Mouse (Mus musculus): Measurements from ENCODE around the gene E030018B13Rik. TPM values are rescaled to one million over a fixed set of nuclear protein-coding genes. Genes with fewer than 3 reads are reported as not detected.

E030018B13Rik gene
- polyA plus RNA-seq, 1 experiment from 2014 or later: not detected

DNA sequence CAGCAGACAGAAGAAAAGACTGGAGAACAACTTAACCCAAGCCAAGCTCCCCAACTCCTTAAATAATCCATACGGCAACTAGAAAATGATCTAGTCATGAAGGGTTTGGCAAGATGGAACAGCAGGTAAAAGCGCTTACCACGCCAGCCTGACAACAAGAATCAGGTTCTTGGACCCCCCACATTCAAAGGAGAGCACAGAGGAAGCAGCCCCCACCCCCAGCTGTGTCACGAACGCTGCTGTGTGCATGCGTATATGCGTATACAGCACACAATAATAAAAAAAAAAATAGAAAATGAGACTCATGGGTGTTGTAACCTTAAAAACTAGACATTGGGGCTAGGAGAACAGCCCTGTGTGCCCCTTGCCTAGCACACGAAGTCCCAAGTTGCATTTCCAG, 16.7 kb upstream of the E030018B13Rik start:
- Histone ChIP-seq H3K4me1 (peaks cover 58% of the 10 kb centered on the region), H3K27me3 (replicated peaks) (no peaks in the 10 kb centered on the region), H3K4me2 (no peak overlapping the region), H3K36me3 (no peaks in the 10 kb centered on the region), H3K9ac (replicated peaks) (no peak overlapping the region), H3K27ac (replicated peaks) (no peak overlapping the region), H3K9me3 (replicated peaks) (no peaks in the 10 kb centered on the region), H3K4me3 (replicated peaks) (no peak overlapping the region)
- no peak for ATAC-seq (ENCODE audit: low FRiP score)
- WGBS: 76% methylated on average over 8 of the region's 8 CpGs

- Histone ChIP-seq H3K36me3 (no peaks in the 10 kb centered on the region), H3K27ac (replicated peaks) (no peak overlapping the region), H3K9ac (replicated peaks) (no peak overlapping the region), H3K27me3 (replicated peaks) (no peaks in the 10 kb centered on the region), H3K9me3 (replicated peaks) (no peaks in the 10 kb centered on the region), H3K4me2 (no peak overlapping the region), H3K4me3 (replicated peaks) (no peak overlapping the region), H3K4me1 (peaks cover 57% of the 10 kb centered on the region)
- no peak for ATAC-seq (ENCODE audit: low FRiP score)
- WGBS: 91% methylated on average over 2 of the region's 2 CpGs
Observed at GRCm38 (mm10) chr7:63900411-63900810, 16.2 kb upstream of the E030018B13Rik start.

- Histone ChIP-seq H3K4me2 (no peak overlapping the region), H3K27me3 (replicated peaks) (no peaks in the 10 kb centered on the region), H3K9me3 (replicated peaks) (no peaks in the 10 kb centered on the region), H3K9ac (replicated peaks) (no peak overlapping the region), H3K4me3 (replicated peaks) (no peak overlapping the region), H3K36me3 (no peaks in the 10 kb centered on the region), H3K4me1 (peaks cover 53% of the 10 kb centered on the region), H3K27ac (replicated peaks) (no peak overlapping the region)
- 47% methylated on average over 11 of the region's 11 CpGs for WGBS
- ATAC-seq (ENCODE audit: low FRiP score): no peak
Observed at GRCm38 (mm10) chr7:63901346-63901745, 15.3 kb upstream of the E030018B13Rik start.

GRCm38 (mm10) chr7:63901942-63902341, 14.7 kb upstream of the E030018B13Rik start:
- no peak overlapping the region for H3K4me3 ChIP-seq (replicated peaks)
- H3K36me3 ChIP-seq: no peaks in the 10 kb centered on the region
- no peak overlapping the region for H3K27ac ChIP-seq (replicated peaks)
- no peaks in the 10 kb centered on the region for H3K27me3 ChIP-seq (replicated peaks)
- WGBS: 85% methylated on average over 3 of the region's 3 CpGs
- no peak overlapping the region for H3K9ac ChIP-seq (replicated peaks)
- H3K9me3 ChIP-seq (replicated peaks): no peaks in the 10 kb centered on the region
- H3K4me2 ChIP-seq: no peak overlapping the region
- peaks cover 47% of the 10 kb centered on the region for H3K4me1 ChIP-seq
- no peak for ATAC-seq (ENCODE audit: low FRiP score)

DNA sequence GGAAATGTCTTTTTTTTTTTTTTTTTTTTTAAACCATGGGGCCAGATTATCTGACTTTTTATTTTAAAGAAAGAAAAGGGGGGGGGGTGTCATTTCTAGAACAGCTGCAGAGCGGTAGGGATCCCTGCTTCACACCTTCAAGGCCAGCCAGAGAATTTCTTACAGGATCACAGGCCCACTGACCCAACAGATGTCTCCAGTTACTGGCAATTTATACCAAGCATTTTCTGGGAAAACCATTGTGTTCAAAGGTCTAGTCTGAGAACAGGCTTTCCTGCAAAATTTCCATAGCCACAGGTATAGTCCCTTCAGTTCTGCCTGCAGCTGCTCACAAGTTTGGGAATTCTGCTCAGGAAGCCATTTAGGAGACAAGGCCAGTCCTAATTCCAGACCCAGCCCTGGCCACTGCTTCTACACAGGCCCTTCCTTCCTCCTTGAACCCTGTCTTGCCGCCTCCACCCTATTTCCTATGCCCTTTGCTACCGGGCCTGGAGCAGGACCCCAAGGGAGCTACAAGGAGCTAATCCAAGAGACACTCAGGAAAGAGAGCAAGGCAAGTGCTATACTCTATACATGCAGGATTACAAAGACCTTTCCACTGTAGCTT, 13.9 kb upstream of the E030018B13Rik start:
- H3K9me3 ChIP-seq (replicated peaks): no peaks in the 10 kb centered on the region
- H3K4me1 ChIP-seq: peaks cover 42% of the 10 kb centered on the region
- H3K9ac ChIP-seq (replicated peaks): no peak overlapping the region
- no peak overlapping the region for H3K4me2 ChIP-seq
- H3K27ac ChIP-seq (replicated peaks): no peak overlapping the region
- H3K4me3 ChIP-seq (replicated peaks): no peak overlapping the region
- no peaks in the 10 kb centered on the region for H3K27me3 ChIP-seq (replicated peaks)
- ATAC-seq (ENCODE audit: low FRiP score): no peak
- no peaks in the 10 kb centered on the region for H3K36me3 ChIP-seq
- 65% methylated on average over 3 of the region's 3 CpGs for WGBS

DNA sequence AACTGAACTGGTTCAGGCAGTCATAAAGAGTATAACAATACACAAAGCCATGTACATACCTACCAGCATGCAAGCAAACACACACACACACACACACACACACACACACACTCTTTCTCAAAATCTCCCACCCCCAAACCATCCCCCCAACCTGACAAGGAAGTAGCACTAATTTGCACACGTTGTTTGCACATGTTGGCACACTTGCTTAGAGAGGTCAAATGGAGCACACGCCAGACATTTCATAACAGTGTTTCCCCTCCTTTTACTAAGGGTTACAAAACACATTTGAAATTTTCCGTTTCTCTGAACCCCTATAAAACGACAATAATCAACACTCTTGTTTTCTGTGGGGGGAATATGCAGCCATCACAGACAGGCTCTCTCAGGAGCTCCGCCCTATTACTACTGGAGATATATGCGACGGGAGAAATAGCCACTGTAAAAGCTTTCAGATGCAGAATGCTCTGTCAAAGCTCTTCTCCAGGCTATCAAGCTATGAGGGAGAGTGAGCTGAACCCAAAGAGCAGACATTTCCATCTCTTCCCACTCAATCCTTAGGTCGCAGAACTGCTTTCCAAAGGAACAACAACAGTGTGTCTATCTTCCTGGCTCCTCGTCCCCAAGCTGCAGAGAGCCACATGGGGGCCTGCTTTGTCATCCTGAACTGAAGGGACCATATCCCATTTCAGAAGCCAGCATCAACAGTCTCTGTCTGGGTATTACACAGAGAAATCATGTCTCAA, 12.8 kb upstream of the E030018B13Rik start:
- H3K27me3 ChIP-seq (replicated peaks): no peaks in the 10 kb centered on the region
- no peaks in the 10 kb centered on the region for H3K36me3 ChIP-seq
- H3K4me2 ChIP-seq: no peak overlapping the region
- peaks cover 45% of the 10 kb centered on the region for H3K4me1 ChIP-seq
- H3K27ac ChIP-seq (replicated peaks): no peak overlapping the region
- no peaks in the 10 kb centered on the region for H3K9me3 ChIP-seq (replicated peaks)
- 70% methylated on average over 9 of the region's 9 CpGs for WGBS
- H3K9ac ChIP-seq (replicated peaks): no peak overlapping the region
- H3K4me3 ChIP-seq (replicated peaks): no peak overlapping the region
- no peak for ATAC-seq (ENCODE audit: low FRiP score)

DNA sequence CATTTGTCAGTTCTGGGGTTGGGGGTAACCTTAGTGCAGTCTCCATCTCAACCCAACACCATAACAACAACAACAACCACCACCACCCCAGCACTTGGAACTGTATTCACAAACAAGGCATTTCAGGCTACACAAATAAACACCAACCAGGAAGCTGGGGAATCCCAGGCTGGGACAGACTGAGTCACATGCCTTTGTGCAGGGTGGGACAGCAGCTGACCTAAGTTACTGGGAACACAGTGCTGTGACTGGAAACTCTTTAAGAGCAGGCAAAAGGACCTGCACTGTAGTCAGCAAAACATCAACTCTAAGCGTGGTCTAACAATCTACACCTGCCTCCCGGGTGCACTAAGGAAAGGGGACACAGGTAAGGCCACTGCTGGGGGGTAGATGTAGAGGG, 11.5 kb upstream of the E030018B13Rik start:
- no peaks in the 10 kb centered on the region for H3K9me3 ChIP-seq (replicated peaks)
- WGBS: 91% methylated on average over 2 of the region's 2 CpGs

GRCm38 (mm10) chr7:63905642-63906041, 11.0 kb upstream of the E030018B13Rik start:
- no peaks in the 10 kb centered on the region for H3K36me3 ChIP-seq
- H3K9me3 ChIP-seq (replicated peaks): no peaks in the 10 kb centered on the region
- ATAC-seq (ENCODE audit: low FRiP score): no peak
- H3K9ac ChIP-seq (replicated peaks): no peak overlapping the region
- no peak overlapping the region for H3K27ac ChIP-seq (replicated peaks)
- H3K27me3 ChIP-seq (replicated peaks): no peaks in the 10 kb centered on the region
- no peak overlapping the region for H3K4me3 ChIP-seq (replicated peaks)
- H3K4me1 ChIP-seq: peaks cover 56% of the 10 kb centered on the region
- no peak overlapping the region for H3K4me2 ChIP-seq
- 88% methylated on average over 5 of the region's 5 CpGs for WGBS

More for the DNA sequence above, 11.5 kb upstream of the E030018B13Rik start:
- H3K4me1 ChIP-seq: peaks cover 51% of the 10 kb centered on the region
- no peak overlapping the region for H3K27ac ChIP-seq (replicated peaks)
- H3K4me3 ChIP-seq (replicated peaks): no peak overlapping the region
- H3K36me3 ChIP-seq: no peaks in the 10 kb centered on the region
- no peak overlapping the region for H3K4me2 ChIP-seq
- no peaks in the 10 kb centered on the region for H3K27me3 ChIP-seq (replicated peaks)
- H3K9ac ChIP-seq (replicated peaks): no peak overlapping the region
- no peak for ATAC-seq (ENCODE audit: low FRiP score)

DNA sequence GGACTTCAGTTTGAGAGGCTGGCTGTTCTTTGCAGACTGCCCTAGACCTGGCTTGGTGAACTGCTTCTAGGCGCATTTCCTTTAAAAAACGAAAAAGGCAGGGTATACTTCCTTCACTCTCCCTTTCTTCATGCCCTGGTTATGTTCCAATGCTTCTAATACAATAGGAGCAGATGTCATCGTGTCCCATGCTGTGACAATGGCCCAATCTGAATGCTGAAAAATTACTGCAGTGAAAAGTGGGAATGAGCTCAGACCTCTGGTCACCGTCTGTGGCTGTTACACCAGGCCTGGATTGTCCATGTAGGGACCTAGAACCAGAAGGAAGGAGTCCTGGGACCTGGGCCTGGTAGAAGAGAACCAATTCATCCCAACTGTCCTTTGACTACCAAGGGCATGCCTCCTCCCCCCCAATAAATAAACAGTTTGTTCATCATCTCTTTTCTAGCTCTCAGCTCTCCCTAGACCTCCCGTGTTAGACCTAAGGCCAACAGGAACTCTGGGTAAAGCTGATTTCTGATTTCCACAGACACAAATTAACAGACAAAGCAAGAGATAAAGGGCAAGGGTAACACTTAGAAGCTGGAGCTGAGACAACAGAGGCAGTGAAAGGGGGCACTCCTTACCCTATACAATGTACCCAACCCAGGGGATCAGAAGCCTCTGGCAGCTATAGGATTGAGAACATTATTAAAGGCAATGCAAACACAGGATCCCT, 8.7 kb upstream of the E030018B13Rik start:
- H3K27me3 ChIP-seq (replicated peaks): no peaks in the 10 kb centered on the region
- no peak overlapping the region for H3K4me3 ChIP-seq (replicated peaks)
- WGBS: 64% methylated on average over 5 of the region's 5 CpGs
- no peak overlapping the region for H3K4me2 ChIP-seq
- peaks cover 63% of the 10 kb centered on the region for H3K4me1 ChIP-seq
- H3K9me3 ChIP-seq (replicated peaks): no peaks in the 10 kb centered on the region
- ATAC-seq (ENCODE audit: low FRiP score): 0 out of 2 replicates have a peak, but pooled peaks have one; percentile 3
- H3K36me3 ChIP-seq: no peaks in the 10 kb centered on the region
- no peak overlapping the region for H3K9ac ChIP-seq (replicated peaks)
- peak overlapping the region; percentile 34; the same call in 1 of the 2 replicates for H3K27ac ChIP-seq (replicated peaks)

DNA sequence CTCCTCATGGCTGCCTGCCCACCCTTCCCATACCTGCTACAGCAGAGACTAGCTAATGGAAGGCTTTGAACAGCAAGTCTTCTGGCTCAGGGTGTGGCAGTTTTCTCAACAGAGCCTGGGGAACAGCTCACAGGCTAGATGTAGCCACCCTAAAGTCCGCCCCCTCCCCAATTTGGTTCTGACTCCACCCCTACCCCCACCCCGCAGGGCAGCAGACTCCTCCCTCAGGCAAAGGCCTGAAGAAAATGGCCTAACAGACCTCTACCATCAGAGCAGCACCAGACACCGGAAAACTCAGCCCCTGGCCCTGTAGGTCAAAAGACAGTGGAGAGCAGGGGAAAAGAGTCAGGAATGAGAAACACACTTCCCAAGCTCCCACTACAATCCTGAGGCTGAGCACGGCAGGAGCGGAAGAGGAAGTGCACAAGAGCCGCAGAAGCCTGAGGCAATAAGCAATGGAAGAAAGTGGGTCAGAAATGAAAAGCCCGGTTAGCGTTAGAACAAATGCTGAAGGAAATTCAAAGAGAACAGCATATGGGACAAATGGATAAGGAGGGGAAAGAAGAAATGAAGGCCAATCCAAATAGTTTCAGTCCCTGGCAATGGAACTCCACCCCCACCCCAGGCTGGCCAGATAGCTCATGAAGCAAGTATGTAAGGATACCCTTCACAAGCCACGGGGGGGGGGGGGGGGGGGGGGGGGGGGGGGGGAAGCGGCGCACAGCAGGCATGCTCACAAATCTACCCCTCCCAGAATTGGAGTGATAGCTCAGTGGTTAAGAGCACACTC, 8.0 kb upstream of the E030018B13Rik start:
- Histone ChIP-seq H3K4me1 (peaks cover 64% of the 10 kb centered on the region), H3K36me3 (no peaks in the 10 kb centered on the region), H3K27ac (replicated peaks) (0 out of 2 replicates have a peak overlapping the region, but pooled peaks have one; percentile 34), H3K4me3 (replicated peaks) (no peak overlapping the region), H3K9me3 (replicated peaks) (no peaks in the 10 kb centered on the region), H3K4me2 (no peak overlapping the region), H3K9ac (replicated peaks) (no peak overlapping the region), H3K27me3 (replicated peaks) (no peaks in the 10 kb centered on the region)
- 40% methylated on average over 9 of the region's 11 CpGs for WGBS
- 0 out of 2 replicates have a peak, but pooled peaks have one; percentile 1 for ATAC-seq (ENCODE audit: low FRiP score)

- Histone ChIP-seq H3K9ac (replicated peaks) (no peak overlapping the region), H3K27ac (replicated peaks) (no peak overlapping the region), H3K4me1 (peaks cover 66% of the 10 kb centered on the region), H3K27me3 (replicated peaks) (no peaks in the 10 kb centered on the region), H3K4me3 (replicated peaks) (no peak overlapping the region), H3K9me3 (replicated peaks) (no peaks in the 10 kb centered on the region), H3K4me2 (no peak overlapping the region), H3K36me3 (no peaks in the 10 kb centered on the region)
- WGBS: 69% methylated on average over 5 of the region's 5 CpGs
- ATAC-seq (ENCODE audit: low FRiP score): no peak
Observed at GRCm38 (mm10) chr7:63910225-63910624, 6.4 kb upstream of the E030018B13Rik start.
